Mouse (Mus musculus) frontal cortex, adult (tissue): ENCODE results near the gene Qars.

Experiments used
- ATAC-seq: cut with Nextera tagmentation; 2 replicates; pipeline ENCODE4 v1.9.2; 2017; ENCODE audit warnings: mild to moderate bottlenecking, moderate library complexity, mixed read lengths; ENCODE audit not compliant: low TSS enrichment

Gene Qars

DNA sequence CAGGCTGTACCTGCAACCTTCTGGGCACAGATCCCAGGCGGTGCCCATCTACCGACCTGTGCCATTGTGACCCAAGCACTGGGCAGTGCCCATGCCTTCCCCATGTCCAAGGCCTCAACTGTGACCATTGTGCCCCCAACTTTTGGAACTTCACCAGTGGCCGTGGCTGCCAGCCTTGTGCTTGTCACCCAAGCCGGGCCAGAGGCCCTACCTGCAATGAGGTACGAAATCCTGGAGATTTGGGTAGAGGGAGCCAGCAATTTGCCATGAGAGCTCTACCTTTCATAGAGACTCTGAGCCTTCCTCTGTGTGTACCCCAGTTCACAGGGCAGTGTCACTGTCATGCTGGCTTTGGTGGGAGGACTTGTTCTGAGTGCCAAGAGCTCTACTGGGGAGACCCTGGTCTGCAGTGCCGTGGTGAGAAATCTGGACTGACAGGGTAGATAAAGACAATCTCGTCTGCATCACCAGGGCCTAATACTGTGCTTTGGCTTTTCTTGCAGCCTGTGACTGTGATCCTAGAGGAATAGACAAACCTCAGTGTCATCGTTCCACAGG is 20.5 kb upstream of the Qars start:
- ATAC-seq = no peak

DNA sequence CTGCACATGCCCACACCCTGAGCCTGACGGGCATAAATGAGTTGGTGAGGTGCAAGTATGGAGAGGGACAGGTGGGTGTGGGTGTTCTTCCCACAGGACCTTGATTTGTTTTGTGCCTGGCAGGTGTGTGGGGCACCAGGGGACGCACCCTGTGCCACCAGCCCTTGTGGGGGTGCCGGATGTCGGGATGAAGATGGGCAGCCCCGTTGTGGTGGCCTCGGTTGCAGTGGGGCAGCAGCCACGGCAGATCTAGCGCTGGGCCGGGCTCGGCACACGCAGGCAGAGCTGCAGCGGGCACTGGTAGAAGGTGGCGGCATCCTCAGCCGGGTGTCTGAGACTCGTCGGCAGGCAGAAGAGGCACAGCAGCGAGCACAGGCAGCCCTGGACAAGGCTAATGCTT is 19.1 kb upstream of the Qars start:
- no peak for ATAC-seq

DNA sequence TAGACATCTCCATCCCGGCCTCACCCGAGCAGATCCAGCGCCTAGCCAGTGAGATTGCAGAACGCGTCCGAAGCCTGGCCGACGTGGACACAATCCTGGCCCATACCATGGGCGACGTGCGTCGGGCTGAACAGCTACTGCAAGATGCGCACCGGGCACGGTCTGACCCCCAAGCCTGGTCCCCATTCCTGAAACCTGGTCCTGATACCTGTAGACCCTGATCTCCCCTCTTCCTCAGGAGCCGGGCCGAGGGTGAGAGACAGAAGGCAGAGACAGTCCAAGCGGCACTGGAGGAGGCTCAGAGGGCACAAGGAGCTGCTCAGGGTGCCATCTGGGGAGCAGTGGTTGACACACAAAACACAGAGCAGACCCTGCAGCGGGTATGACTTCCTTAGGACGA is 18.3 kb upstream of the Qars start:
- ATAC-seq = no peak

DNA sequence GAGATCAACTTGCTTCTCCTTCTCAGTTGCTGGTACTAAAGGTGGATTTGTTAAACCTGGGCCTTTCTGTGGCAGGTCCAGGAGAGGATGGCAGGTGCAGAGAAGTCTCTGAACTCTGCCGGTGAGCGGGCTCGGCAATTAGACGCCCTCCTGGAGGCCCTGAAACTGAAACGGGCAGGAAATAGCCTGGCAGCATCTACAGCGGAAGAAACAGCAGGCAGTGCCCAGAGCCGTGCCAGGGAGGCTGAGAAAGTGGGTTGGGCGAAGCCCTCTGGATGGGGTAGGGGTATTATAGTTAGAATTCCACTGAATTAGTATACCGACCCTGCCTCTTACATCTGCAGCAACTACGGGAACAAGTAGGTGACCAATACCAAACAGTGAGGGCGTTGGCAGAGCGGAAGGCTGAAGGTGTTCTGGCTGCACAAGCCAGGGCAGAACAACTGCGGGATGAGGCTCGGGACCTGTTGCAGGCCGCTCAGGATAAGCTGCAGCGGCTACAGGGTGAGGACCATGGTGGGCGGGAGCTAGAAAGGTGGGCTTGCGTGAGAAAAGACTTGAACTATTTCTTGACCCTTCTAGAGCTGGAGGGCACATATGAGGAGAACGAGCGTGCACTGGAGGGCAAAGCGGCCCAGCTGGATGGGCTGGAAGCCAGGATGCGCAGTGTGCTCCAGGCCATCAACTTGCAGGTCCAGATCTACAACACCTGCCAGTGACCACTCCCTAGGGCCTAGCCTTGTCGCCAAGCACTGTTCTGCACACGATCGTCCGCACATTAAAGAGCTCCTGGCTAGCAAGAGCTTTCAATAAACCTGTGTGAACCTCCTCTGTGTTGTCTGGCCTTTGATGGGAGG is 17.6 kb upstream of the Qars start:
- ATAC-seq = 0 out of 2 replicates have a peak, but pooled peaks have one; percentile 15

DNA sequence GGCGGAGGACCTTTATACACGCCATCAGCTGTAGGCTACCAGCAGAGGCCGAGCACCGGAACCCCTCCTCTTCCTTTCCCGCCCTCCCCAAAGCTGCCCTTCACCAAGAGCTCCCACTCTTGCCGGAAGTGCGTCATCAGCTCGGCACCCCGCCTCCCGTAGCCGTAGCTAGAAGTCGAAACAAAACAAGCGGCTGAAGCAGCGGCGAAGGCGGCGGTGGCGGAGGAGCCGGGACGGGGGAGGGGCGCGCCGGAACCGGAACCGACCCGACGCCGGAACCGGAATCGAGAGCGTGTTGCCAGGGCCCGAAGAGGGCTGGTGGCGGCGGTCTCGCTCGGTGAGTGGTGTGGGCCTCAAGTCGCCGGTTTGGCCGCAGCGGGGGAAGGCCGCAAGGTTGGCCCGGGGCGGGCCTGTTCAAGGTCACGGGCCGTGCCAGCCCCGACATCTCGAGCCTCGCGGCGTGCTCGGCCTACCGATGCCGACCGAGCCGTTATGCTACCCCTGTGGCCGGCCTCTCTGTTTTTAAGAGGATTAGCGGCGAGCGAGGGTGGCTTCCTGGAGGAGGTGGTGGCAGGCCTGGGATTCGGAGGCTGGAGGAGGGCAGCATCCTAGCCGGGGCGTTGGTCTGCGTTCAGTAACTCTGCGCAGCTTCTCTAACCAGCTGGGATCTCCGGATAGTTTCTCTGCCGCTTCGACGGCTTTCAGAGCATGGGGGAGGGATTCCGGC is 16.8 kb upstream of the Qars start, which contains the start of gene Usp19:
Gene Usp19, plus strand, starts transcription at position 44 of the 727 bp plus-strand sequence.
- peak; percentile 93 for ATAC-seq

DNA sequence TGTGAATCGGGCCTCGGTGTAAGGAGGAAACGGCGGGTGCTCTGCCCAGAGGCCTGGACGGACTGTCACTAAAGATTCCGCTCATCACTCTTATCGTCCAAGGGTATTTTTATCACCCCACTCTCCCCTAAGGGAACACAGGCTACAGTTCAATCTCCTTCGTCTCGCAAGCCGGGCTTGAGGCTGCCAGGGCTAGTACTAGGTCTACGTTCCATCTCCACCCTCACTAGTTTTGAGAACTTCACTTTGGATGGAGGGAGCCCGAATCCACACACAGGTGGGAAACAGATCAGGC is 16.3 kb upstream of the Qars start:
- no peak for ATAC-seq

DNA sequence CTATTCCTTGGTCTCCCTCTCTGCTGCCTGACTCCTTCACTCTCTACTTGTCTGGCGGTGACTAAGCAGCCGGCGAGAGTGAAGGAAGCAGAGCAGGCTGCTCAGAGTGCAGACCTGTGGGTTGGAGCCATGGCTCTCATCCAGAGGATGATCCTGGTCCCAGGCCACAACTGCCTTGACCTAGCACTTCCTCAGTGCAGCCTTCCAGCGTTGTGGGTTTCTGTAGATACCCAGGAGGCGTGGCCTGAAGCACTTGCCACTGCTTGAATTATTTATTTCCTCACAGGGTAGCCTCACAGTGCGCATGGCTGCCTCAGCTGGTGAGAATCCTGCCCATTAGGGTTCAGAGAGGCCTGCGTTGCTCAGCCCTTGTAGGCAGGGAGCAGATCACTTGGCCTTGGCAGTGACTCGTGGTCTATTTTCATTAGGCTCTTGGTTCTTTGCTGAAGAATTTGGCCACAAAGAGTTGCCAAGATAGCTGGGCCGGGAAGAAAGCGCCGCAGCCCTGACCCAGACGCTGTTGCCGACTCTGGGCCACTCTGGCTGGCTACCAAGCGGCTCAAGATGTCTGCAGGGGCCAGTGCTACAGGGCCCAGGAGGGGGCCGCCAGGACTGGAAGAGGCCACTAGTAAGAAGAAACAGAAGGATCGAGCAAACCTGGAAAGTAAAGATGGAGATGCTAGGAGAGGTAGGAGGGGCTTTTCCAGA is 15.3 kb upstream of the Qars start:
- ATAC-seq = no peak

DNA sequence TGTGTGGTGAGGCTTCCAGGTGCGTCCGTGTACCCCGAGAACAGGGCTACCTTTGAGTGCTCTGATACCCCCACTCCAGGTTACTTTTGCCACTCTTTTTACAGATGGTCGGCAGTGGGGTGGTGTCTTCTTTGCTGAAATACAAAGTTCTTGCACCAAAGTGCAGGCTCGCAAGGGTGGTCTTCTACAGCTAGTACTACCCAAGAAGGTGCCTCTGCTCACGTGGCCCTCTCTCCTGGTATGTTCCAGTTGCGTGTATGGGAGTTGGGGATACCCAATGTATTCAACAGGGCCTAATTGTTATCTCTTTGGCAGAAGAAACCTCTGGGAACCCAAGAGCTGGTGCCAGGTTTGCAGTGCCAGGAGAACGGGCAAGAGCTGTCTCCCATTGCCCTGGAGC is 14.3 kb upstream of the Qars start:
- no peak for ATAC-seq

DNA sequence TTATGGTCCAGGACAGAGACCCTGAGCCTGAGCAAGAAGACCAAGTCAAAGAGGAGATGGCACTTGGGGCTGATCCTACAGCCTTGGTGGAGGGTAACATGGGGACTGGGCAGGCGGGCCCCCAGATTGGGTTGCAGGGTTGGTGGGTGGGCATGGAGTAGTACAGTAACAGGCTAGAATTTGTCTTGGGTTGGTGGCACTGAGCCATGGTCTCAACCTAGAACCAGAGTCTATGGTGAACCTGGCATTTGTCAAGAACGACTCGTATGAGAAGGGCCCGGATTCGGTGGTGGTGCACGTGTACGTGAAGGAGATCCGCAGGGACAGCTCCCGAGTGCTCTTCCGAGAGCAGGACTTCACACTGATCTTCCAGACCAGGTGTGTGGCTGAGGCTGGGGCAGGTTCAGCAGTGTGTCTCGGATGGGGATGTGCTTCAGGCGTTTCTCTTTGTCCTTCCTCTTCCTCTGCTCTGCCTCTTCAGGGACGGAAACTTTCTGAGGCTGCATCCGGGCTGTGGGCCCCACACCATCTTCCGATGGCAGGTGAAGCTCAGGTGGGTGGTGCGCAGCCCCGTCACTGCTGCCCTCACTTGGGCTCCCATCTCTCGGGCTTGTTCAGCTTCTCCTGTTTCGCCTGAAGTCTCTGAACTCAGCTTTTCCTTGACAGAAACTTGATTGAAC is 13.2 kb upstream of the Qars start:
- ATAC-seq = no peak

DNA sequence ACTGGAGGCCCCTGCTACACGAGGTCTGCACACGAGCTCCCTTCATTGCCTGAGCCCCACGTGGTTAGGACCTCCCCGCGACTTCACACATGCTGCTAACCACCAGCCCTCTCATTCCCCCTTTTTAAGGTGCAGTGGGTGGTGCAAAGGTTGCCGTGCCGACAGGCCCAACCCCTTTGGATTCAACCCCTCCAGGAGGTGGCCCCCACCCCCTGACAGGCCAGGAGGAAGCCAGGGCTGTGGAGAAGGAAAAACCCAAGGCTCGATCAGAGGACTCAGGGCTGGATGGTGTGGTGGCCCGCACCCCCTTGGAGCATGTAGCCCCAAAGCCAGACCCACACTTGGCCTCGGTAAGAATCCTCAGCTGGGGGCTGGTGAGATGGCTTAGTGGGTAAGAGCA is 12.6 kb upstream of the Qars start:
- no peak for ATAC-seq

DNA sequence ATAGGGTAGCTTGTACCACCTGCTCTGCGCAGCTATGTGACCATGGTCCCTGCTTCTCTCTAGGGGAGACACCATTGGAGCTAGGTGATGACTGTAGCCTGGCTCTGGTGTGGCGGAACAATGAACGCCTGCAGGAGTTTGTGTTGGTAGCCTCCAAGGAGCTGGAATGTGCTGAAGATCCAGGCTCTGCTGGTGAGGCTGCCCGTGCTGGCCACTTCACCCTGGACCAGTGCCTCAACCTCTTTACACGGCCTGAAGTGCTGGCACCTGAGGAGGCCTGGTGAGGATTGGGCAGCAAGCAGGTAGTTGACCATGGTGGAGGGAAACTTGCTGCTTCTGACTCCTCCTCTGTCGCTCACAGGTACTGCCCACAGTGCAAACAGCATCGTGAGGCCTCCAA is 8.3 kb upstream of the Qars start:
- ATAC-seq = no peak

DNA sequence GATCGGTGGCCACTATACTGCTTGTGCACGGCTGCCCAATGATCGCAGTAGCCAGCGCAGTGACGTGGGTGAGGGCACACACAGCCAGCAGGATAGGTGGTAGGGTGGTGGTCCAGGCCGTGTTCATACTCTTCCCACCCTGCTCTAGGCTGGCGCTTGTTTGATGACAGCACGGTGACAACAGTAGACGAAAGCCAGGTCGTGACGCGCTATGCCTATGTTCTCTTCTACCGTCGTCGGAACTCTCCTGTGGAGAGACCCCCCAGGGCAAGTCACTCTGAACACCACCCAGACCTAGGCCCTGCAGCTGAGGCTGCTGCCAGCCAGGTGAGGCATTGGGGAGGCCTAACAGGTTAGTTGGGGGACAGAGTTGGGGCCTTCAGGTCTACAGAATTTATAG is 7.6 kb upstream of the Qars start:
- ATAC-seq = no peak

DNA sequence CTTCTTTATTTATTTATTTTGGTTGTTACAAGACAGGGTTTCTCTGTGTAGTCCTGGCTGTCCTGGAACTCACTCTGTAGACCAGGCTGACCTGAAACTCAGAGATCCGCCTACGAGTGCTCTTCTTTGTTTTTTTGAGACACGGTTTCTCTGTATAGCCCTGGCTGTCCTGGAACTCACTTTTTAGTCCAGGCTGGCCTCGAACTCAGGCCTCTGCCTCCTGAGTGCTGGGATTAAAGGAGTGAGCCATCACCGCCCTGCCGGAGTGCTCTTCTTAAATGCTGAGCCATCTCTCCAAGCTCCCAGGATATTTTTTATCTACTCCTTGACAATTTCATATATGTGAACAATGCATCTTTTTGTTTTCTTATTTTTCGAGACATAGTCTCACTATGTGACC is 605 bp upstream of the Qars start:
- ATAC-seq = no peak

DNA sequence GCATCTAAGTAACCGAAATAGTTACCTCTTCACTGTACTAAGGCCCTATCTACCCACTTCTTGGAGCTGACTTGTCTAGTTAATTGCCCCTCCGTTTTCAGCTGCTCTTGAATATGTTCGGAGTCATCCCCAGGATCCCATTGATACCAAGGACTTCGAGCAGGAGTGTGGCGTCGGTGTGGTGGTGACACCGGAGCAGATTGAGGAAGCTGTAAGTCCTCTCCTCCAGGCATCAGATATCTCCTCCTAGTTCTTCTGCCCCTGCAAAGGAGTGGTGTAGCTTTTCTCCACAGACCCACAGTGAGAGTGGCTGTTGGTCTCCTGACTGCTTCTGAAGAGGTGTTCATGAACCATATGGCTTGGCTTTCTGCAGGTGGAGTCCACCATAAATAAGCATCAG is 1.3 kb downstream of the Qars start:
- ATAC-seq = no peak

DNA sequence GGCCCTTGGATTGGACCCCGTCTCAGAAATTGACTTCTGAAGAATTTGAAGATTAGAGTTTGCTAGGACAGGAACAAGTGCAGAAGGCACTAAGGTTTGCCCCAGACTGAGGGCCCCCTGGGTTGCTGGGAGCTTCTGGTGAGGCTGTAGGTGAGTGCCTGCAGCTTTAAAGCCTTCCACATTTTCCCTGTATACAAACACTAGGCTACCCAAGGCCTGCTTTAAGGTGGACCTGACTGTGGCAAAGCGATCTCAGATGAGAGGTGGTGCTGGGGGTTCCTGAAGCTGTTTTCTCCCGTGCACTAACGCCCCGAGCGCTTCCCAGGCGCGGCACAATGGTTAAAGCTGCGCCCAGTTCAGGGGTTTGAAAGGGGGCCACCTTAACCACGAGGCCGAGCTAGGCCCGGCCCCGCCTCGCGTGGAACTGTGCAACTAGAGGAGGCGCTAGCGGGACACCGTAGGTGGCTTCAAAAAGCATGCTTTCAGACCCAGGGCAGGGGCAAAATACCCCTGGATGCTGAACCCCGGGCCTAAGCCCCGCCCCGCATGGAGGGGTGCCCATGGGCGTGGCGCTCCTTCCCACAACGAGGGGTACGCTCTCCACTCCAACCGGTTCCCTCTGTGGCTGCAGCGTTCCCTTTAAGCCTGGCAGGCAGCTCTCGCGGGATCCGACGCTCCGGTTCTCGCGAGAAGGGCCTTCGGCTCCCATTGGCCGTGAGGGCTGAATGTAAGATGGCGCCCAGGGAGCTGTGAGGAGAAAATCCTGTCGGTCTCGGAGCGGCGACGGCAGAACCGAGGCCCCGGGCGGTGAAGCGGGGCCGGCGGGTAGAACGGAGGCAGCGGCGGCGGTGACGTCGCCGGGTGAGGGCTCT is 9.1 kb downstream of the Qars start, which contains the start of gene Qrich1:
Gene Qrich1, plus strand, starts transcription at position 427 of the 872 bp plus-strand sequence.
- peak; percentile 98 for ATAC-seq

DNA sequence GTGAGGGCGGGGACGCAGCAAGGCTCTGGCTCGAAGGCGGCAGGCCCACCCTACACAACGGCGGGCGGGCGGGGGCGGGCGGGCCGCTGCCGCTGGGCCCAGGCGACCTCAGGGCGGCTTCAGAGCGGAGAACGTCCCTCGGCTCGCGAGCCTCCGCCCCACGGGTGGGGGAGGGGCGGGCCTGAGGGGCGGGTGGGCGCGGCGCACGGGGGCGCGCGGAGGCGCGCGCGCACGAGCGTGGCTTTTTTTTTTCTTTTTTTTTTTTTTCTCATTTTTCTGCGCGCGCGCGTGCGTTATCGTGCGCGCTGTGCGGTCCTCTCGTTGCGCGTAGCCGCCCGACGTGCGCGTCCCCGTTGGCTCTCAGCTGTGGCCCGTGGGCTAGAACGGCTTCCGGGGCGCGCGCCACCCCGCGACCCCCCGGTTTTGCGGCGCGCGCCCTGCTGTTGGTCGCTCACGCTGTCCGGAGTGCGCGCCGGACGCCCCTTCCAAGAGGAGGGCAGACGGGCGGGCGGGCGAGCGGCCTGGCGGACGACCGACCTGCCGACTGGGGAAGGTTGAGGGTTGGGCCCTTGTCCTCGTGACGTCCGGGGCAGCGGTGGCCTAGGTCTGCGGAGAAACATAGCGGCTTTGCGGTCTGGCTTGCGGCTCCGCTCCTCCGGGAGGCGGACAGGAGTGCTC is 9.9 kb downstream of the Qars start:
- peak; percentile 32; the same call in 1 of the 2 replicates for ATAC-seq

DNA sequence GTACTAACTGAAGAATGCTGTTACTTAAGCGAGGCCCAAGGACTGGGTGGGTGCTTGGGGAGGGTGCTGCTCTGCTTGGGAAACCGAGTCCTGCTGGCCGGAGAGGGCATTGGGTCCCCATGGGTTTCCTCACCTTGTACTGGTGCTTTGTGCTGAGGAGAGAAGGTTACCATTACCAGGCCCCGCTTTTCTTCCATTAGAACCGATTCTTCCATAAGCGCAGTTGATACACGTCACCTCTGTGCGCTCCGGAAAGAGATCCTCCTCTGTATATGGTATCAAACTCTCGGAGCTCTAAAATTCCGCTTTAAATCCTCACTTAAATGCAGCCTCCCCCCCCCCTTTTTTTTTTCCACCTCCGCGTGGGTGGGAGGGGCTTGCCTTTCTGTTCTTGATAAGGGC is 10.4 kb downstream of the Qars start:
- peak; percentile 15; the same call in 1 of the 2 replicates for ATAC-seq

DNA sequence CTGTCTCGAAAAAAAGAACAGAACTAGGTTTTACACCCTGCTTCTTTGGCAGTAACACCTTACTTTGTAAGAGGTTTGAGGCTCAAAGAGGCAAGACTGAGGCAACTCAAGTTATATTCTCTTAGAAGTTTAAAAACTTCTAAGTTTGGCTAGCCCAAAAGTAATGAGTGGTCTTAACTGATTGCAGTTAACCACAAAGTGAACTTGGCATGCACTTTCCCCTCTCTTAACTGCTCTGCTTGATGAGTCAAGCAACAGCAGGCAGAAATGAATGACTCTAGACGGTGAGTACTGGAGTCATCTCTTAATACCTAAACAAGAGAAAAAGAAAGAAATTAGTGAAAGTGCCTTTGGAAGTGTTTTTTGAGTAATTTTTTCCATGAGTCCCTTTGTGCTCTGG is 14.1 kb downstream of the Qars start:
- ATAC-seq = no peak

DNA sequence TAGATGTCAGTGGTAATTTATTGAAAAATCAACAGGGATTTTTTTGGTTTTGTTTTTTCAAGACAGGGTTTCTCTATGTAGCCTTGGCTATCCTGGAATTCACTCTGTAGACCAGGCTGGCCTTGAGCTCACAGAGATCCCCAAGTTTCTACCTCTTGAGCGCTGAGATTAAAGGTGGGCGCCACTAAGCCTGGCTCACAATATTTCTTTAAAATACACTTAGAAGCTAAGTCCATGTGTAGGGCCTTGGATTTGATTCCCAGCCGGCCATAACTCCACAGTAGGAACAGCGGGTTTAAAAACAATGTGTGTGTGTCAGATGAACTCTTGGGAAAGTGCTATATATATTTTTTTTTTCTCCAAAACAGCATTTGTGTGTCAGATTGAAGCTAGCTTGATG is 15.8 kb downstream of the Qars start:
- ATAC-seq = no peak

DNA sequence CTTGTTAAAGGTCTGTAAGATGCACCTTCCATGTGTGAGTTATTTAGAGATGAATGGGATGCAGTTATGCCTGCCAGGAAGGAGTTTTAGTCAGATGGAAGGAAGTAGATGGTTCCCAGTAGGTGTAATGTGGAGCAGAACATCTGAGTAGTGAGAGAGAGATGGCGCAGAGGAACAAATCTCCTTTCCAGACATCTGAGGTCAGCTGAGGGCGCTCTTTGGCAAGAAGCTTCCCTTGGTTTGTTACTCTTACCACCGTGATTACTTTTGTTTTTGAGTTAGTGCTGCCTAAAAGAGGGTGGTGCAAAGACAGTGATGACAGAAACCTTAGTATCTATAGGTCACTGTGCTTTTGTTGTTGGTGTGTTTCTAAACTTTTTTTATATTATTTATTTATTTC is 17.9 kb downstream of the Qars start:
- no peak for ATAC-seq
